Mouse (Mus musculus) myocyte (in vitro differentiated cells): ENCODE measurements around the gene Mtif2. TPM values are rescaled to one million over a fixed set of nuclear protein-coding genes. Genes with fewer than 3 reads are reported as not detected.

Experiments
- H3K27me3 ChIP-seq: one replicate; pipeline ENCODE4 v1.6.1; 2011; ENCODE audit not compliant: control insufficient read depth, insufficient read depth, insufficient read length
- H3K36me3 ChIP-seq: one replicate; pipeline ENCODE4 v1.6.1; 2011; ENCODE audit not compliant: control insufficient read depth, insufficient read depth
- H3K4me2 ChIP-seq: one replicate; pipeline ENCODE4 v1.6.1; 2011; ENCODE audit warnings: low read depth, control low read depth
- H3K4me3 ChIP-seq: one replicate; pipeline ENCODE4 v1.5.1; 2011; ENCODE audit warnings: mild to moderate bottlenecking, control low read depth, moderate library complexity
- H3K79me2 ChIP-seq: one replicate; pipeline ENCODE4 v1.6.1; 2011; ENCODE audit not compliant: control insufficient read depth, insufficient read depth
- H3ac ChIP-seq: one replicate; pipeline ENCODE4 v1.6.1; 2011; ENCODE audit not compliant: control insufficient read depth, insufficient read length
- CEBPB ChIP-seq: IDR thresholded peaks from 2 replicates; pipeline ENCODE4 v1.6.1; 2011; ENCODE audit warnings: mild to moderate bottlenecking, moderate library complexity; ENCODE audit not compliant: poor library complexity, insufficient read depth, severe bottlenecking
- E2F4 ChIP-seq: IDR thresholded peaks from one replicate; pipeline ENCODE4 v1.6.1; 2011; ENCODE audit warnings: mild to moderate bottlenecking, control low read depth, moderate library complexity; ENCODE audit not compliant: insufficient read depth
- MAX ChIP-seq: IDR thresholded peaks from one replicate; pipeline ENCODE4 v1.6.1; 2011; ENCODE audit warnings: low read depth, mild to moderate bottlenecking, control low read depth
- MYOD1 ChIP-seq, 3 experiments: IDR thresholded peaks; one replicate each; pipeline ENCODE4 v1.6.1; 2011; ENCODE audit warnings: control low read depth in 2 of 3, low read depth in 2 of 3, mild to moderate bottlenecking in 2 of 3, moderate library complexity in 1 of 3; ENCODE audit not compliant: insufficient read length in 2 of 3, control insufficient read depth in 1 of 3
- MYOG ChIP-seq, 3 experiments: IDR thresholded peaks; one replicate each; pipeline ENCODE4 v1.6.1; 2011; ENCODE audit warnings: control low read depth in 2 of 3, low read depth in 2 of 3, mild to moderate bottlenecking in 2 of 3; ENCODE audit not compliant: insufficient read length in 2 of 3, control insufficient read depth in 1 of 3, insufficient read depth in 1 of 3
- POLR2A ChIP-seq: IDR thresholded peaks from one replicate; pipeline ENCODE4 v1.6.1; 2011; ENCODE audit warnings: low read depth, mild to moderate bottlenecking, control low read depth, moderate library complexity; ENCODE audit not compliant: insufficient read length
- POLR2AphosphoS2 ChIP-seq: IDR thresholded peaks from one replicate; pipeline ENCODE4 v1.6.1; 2011; ENCODE audit warnings: low read depth, control low read depth; ENCODE audit not compliant: insufficient read length
- REST ChIP-seq: IDR thresholded peaks from one replicate; pipeline ENCODE4 v1.6.1; 2011; ENCODE audit warnings: mild to moderate bottlenecking, control low read depth, moderate library complexity; ENCODE audit not compliant: insufficient read depth, insufficient read length
- SRF ChIP-seq: IDR thresholded peaks from one replicate; pipeline ENCODE4 v1.6.1; 2011; ENCODE audit warnings: low read depth; ENCODE audit not compliant: control insufficient read depth, insufficient read length
- TCF12 ChIP-seq: IDR thresholded peaks from one replicate; pipeline ENCODE4 v1.6.1; 2011; ENCODE audit warnings: mild to moderate bottlenecking, control low read depth; ENCODE audit not compliant: poor library complexity, insufficient read depth, severe bottlenecking
- TCF3 ChIP-seq: IDR thresholded peaks from one replicate; pipeline ENCODE4 v1.6.1; 2011; ENCODE audit warnings: low read depth, control low read depth; ENCODE audit not compliant: insufficient read length
- USF1 ChIP-seq: IDR thresholded peaks from one replicate; pipeline ENCODE4 v1.6.1; 2011; ENCODE audit warnings: low read depth, mild to moderate bottlenecking, control low read depth, moderate library complexity
- polyA plus RNA-seq: library from polyadenylated mRNA; unstranded; fragments of >200 nt; fragmentation: generic; extraction: Trizol; gene quantifications from one replicate; pipeline ENCODE4 v1.2.1, GENCODE M21; 2012; ENCODE audit warnings: missing spikeins

Gene Mtif2
- polyA plus RNA-seq, 1 experiment: 7.5 TPM

GRCm38 (mm10) chr11:29549425-29549778 lies 23.2 kb downstream of the Mtif2 start:
- Histone ChIP-seq H3K79me2 (peaks cover 23% of the 10 kb centered on the region), H3K27me3 (no peaks in the 10 kb centered on the region), H3K4me2 (no peak overlapping the region)

GRCm38 (mm10) chr11:29560452-29560851 lies 34.2 kb downstream of the Mtif2 start:
- TF ChIP-seq TCF12: no peak
- TF ChIP-seq REST: no peak
- no peak for TF ChIP-seq SRF
- TF ChIP-seq MAX: no peak
- no peak for TF ChIP-seq MYOG (IDR thresholded peaks at IDR 0.05; ENCODE audit: control insufficient read depth in 1 of 3, insufficient read depth in 1 of 3, insufficient read length in 2 of 3, low read depth in 2 of 3)
- TF ChIP-seq POLR2AphosphoS2: no peak
- no peak for TF ChIP-seq USF1
- no peak for TF ChIP-seq TCF3
- no peak for TF ChIP-seq POLR2A
- TF ChIP-seq MYOD1 (IDR thresholded peaks at IDR 0.05; ENCODE audit: control insufficient read depth in 1 of 3, insufficient read length in 2 of 3, low read depth in 2 of 3): no peak
- no peak for TF ChIP-seq CEBPB
- no peak for TF ChIP-seq E2F4
- H3K79me2 ChIP-seq: no peaks in the 10 kb centered on the region
- no peaks in the 10 kb centered on the region for H3K27me3 ChIP-seq
- H3K4me3 ChIP-seq: no peak overlapping the region
- H3K36me3 ChIP-seq: no peaks in the 10 kb centered on the region
- H3K4me2 ChIP-seq: no peak overlapping the region
- no peak overlapping the region for H3ac ChIP-seq

More at GRCm38 (mm10) chr11:29549425-29549778, 23.2 kb downstream of the Mtif2 start:
- TF ChIP-seq POLR2A (no peak), USF1 (no peak), MAX (no peak), MYOG (IDR thresholded peaks at IDR 0.05; ENCODE audit: control insufficient read depth in 1 of 3, insufficient read depth in 1 of 3, insufficient read length in 2 of 3, low read depth in 2 of 3) (no peak), TCF12 (no peak), E2F4 (no peak), TCF3 (no peak), REST (no peak), POLR2AphosphoS2 (no peak), SRF (no peak), MYOD1 (IDR thresholded peaks at IDR 0.05; ENCODE audit: control insufficient read depth in 1 of 3, insufficient read length in 2 of 3, low read depth in 2 of 3) (no peak), CEBPB (no peak)
- H3ac ChIP-seq: no peak overlapping the region
- H3K36me3 ChIP-seq: peaks cover 13% of the 10 kb centered on the region
- no peak overlapping the region for H3K4me3 ChIP-seq

- Histone ChIP-seq H3K27me3 (no peaks in the 10 kb centered on the region), H3ac (no peak overlapping the region), H3K79me2 (no peaks in the 10 kb centered on the region), H3K4me3 (no peak overlapping the region), H3K36me3 (no peaks in the 10 kb centered on the region), H3K4me2 (no peak overlapping the region)
- no peak for TF ChIP-seq MYOG (IDR thresholded peaks at IDR 0.05; ENCODE audit: control insufficient read depth in 1 of 3, insufficient read depth in 1 of 3, insufficient read length in 2 of 3, low read depth in 2 of 3)
- no peak for TF ChIP-seq SRF
- no peak for TF ChIP-seq REST
- no peak for TF ChIP-seq POLR2AphosphoS2
- TF ChIP-seq TCF3: no peak
- no peak for TF ChIP-seq E2F4
- TF ChIP-seq MAX: no peak
- no peak for TF ChIP-seq USF1
- TF ChIP-seq CEBPB: no peak
- TF ChIP-seq MYOD1 (IDR thresholded peaks at IDR 0.05; ENCODE audit: control insufficient read depth in 1 of 3, insufficient read length in 2 of 3, low read depth in 2 of 3): no peak
- no peak for TF ChIP-seq POLR2A
- no peak for TF ChIP-seq TCF12
Observed at GRCm38 (mm10) chr11:29560990-29561389, 34.8 kb downstream of the Mtif2 start.

- no peaks in the 10 kb centered on the region for H3K79me2 ChIP-seq
- no peaks in the 10 kb centered on the region for H3K27me3 ChIP-seq
- TF ChIP-seq USF1 (no peak), MAX (no peak), TCF3 (no peak), REST (no peak), E2F4 (no peak), MYOD1 (IDR thresholded peaks at IDR 0.05; ENCODE audit: control insufficient read depth in 1 of 3, insufficient read length in 2 of 3, low read depth in 2 of 3) (no peak), MYOG (IDR thresholded peaks at IDR 0.05; ENCODE audit: control insufficient read depth in 1 of 3, insufficient read depth in 1 of 3, insufficient read length in 2 of 3, low read depth in 2 of 3) (no peak), TCF12 (no peak), POLR2A (no peak), SRF (no peak)
Observed at GRCm38 (mm10) chr11:29563406-29563805, 37.2 kb downstream of the Mtif2 start.

GRCm38 (mm10) chr11:29571536-29571935 lies 45.3 kb downstream of the Mtif2 start:
- Histone ChIP-seq H3K4me2 (no peak overlapping the region), H3ac (no peak overlapping the region), H3K79me2 (no peaks in the 10 kb centered on the region), H3K27me3 (no peaks in the 10 kb centered on the region), H3K36me3 (no peaks in the 10 kb centered on the region), H3K4me3 (no peak overlapping the region)
- TF ChIP-seq TCF3: no peak
- TF ChIP-seq E2F4: no peak
- no peak for TF ChIP-seq POLR2AphosphoS2
- TF ChIP-seq CEBPB: no peak
- no peak for TF ChIP-seq MYOG (IDR thresholded peaks at IDR 0.05; ENCODE audit: control insufficient read depth in 1 of 3, insufficient read depth in 1 of 3, insufficient read length in 2 of 3, low read depth in 2 of 3)
- TF ChIP-seq MYOD1 (IDR thresholded peaks at IDR 0.05; ENCODE audit: control insufficient read depth in 1 of 3, insufficient read length in 2 of 3, low read depth in 2 of 3): no peak
- no peak for TF ChIP-seq USF1
- no peak for TF ChIP-seq SRF
- no peak for TF ChIP-seq POLR2A
- no peak for TF ChIP-seq TCF12

More at GRCm38 (mm10) chr11:29563406-29563805, 37.2 kb downstream of the Mtif2 start:
- H3K36me3 ChIP-seq: no peaks in the 10 kb centered on the region
- no peak overlapping the region for H3K4me2 ChIP-seq
- H3K4me3 ChIP-seq: no peak overlapping the region
- H3ac ChIP-seq: no peak overlapping the region
